Mouse (Mus musculus): ENCODE data around the gene Cbx8. TPM values are rescaled to one million over a fixed set of nuclear protein-coding genes. Genes with fewer than 3 reads are reported as not detected.

Gene Cbx8
- polyA plus RNA-seq, 1 experiment, result 4.7 TPM

DNA sequence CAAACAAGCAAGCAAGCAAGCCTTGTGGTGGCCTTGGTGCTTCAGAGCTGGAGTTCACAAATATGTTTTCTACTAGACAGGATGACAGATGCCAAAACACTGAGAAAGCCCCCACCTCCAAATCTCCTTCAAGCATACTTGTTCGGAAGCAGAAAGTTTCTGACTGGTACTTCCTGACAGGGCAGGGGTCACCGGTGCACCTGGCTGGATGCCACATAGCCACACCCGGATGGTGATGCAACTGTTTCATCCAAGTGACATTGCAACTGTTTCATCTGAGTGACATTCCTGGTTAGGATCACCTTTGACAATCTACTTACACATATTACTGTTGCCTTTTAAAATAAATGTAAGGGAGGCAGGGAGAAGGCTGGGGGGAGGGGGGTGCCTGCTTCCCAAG lies 43.6 kb downstream of the Cbx8 start:
- Histone ChIP-seq H3K27me3 (ENCODE audit: control insufficient read depth, insufficient read depth, low read length) (peaks cover 10% of the 10 kb centered on the region), H3K27ac (ENCODE audit: insufficient read depth, low read depth, low read length) (peak overlapping the region; percentile 30; the same call in 1 of the 2 replicates), H3K36me3 (ENCODE audit: control insufficient read depth, insufficient read depth, low read length) (peaks cover 6% of the 10 kb centered on the region), H3K4me1 (ENCODE audit: control insufficient read depth, insufficient read depth, insufficient read length, low read length) (peaks cover 19% of the 10 kb centered on the region), H3K4me3 (ENCODE audit: low read depth, low read length) (no peak overlapping the region)
- TF ChIP-seq CTCF (IDR thresholded peaks at IDR 0.05; ENCODE audit: extremely low read depth, insufficient read length, insufficient replicate concordance, low read depth, low read length) (no peak), POLR2A (IDR thresholded peaks at IDR 0.05; ENCODE audit: low read depth, low read length) (no peak)
- WGBS, result 17% methylated on average over 3 of the region's 3 CpGs

- Histone ChIP-seq H3K27ac (ENCODE audit: insufficient read depth, low read depth, low read length) (0 out of 2 replicates have a peak overlapping the region, but pooled peaks have one; percentile 23), H3K4me1 (ENCODE audit: control insufficient read depth, insufficient read depth, insufficient read length, low read length) (peaks cover 19% of the 10 kb centered on the region), H3K4me3 (ENCODE audit: low read depth, low read length) (no peak overlapping the region), H3K36me3 (ENCODE audit: control insufficient read depth, insufficient read depth, low read length) (peaks cover 14% of the 10 kb centered on the region), H3K27me3 (ENCODE audit: control insufficient read depth, insufficient read depth, low read length) (peaks cover 10% of the 10 kb centered on the region)
- TF ChIP-seq CTCF (IDR thresholded peaks at IDR 0.05; ENCODE audit: extremely low read depth, insufficient read length, insufficient replicate concordance, low read depth, low read length) (no peak), POLR2A (IDR thresholded peaks at IDR 0.05; ENCODE audit: low read depth, low read length) (peak; percentile 29; the same call in 1 of the 2 replicates)
- WGBS, result 47% methylated on average over 4 of the region's 4 CpGs
Observed at GRCm38 (mm10) chr11:118995448-118995847, 45.3 kb downstream of the Cbx8 start.

- Histone ChIP-seq H3K36me3 (ENCODE audit: control insufficient read depth, insufficient read depth, low read length) (peaks cover 18% of the 10 kb centered on the region), H3K27ac (ENCODE audit: insufficient read depth, low read depth, low read length) (peak overlapping the region; percentile 50), H3K4me3 (ENCODE audit: low read depth, low read length) (peak overlapping the region; percentile 54), H3K27me3 (ENCODE audit: control insufficient read depth, insufficient read depth, low read length) (no peaks in the 10 kb centered on the region), H3K4me1 (ENCODE audit: control insufficient read depth, insufficient read depth, insufficient read length, low read length) (peaks cover 11% of the 10 kb centered on the region; the same call in 1 of the 2 replicates)
- WGBS, result 75% methylated on average over 3 of the region's 3 CpGs
- TF ChIP-seq POLR2A (IDR thresholded peaks at IDR 0.05; ENCODE audit: low read depth, low read length) (peak; percentile 21; the same call in 1 of the 2 replicates), CTCF (IDR thresholded peaks at IDR 0.05; ENCODE audit: extremely low read depth, insufficient read length, insufficient replicate concordance, low read depth, low read length) (no peak)
Observed at GRCm38 (mm10) chr11:118992781-118993180, 48.0 kb downstream of the Cbx8 start.

DNA sequence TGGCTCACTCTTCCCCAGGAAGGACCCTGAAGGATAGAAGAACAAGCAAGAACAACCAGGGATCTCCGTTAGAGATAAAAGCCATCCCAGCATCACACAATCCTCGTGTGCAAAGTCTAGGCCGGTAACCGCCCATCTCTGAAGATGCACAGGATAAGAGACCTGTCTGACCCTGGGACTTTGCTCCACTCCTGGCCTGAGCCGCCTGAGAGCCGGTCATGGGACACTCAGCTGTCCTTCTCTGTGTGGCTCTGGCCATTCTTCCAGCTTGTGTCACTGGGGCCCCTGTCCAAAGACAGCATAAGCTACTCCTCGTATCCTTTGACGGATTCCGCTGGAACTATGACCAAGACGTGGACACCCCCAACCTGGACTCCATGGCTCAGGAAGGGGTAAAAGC lies 52.8 kb downstream of the Cbx8 start, which contains the start of gene Enpp7:
Gene Enpp7, plus strand, starts transcription at position 190 of the 400 bp plus-strand sequence.
- H3K27me3 ChIP-seq (ENCODE audit: control insufficient read depth, insufficient read depth, low read length), result no peaks in the 10 kb centered on the region
- H3K36me3 ChIP-seq (ENCODE audit: control insufficient read depth, insufficient read depth, low read length), result peaks cover 18% of the 10 kb centered on the region
- WGBS, result 68% methylated on average over 10 of the region's 10 CpGs
- peak within 1 kb of the TSS; percentile 74 for H3K27ac ChIP-seq (ENCODE audit: insufficient read depth, low read depth, low read length)
- peak within 1 kb of the TSS; percentile 52 for H3K4me3 ChIP-seq (ENCODE audit: low read depth, low read length)
- TF ChIP-seq CTCF (IDR thresholded peaks at IDR 0.05; ENCODE audit: extremely low read depth, insufficient read length, insufficient replicate concordance, low read depth, low read length), result no peak
- TF ChIP-seq POLR2A (IDR thresholded peaks at IDR 0.05; ENCODE audit: low read depth, low read length), result peak; percentile 63; the same call in 1 of the 2 replicates
- H3K4me1 ChIP-seq (ENCODE audit: control insufficient read depth, insufficient read depth, insufficient read length, low read length), result peaks cover 25% of the 10 kb centered on the region; the same call in 1 of the 2 replicates

Other genes starting within 250 kb of the Cbx8 start
- gene Rbfox3, start 129.4 kb downstream of the Cbx8 start, polyA plus RNA-seq (2012; rRNA removed), result 0.08 and 0.19 TPM in 2 replicates
- gene Enpp7, start 52.8 kb downstream of the Cbx8 start, polyA plus RNA-seq (2012; rRNA removed), result 10.8 and 2,214 TPM in 2 replicates
- 1.6 and 3.1 TPM in 2 replicates for gene Cbx2, start 18.0 kb downstream of the Cbx8 start, polyA plus RNA-seq (2012; rRNA removed)
- 4.2 and 7.6 TPM in 2 replicates for gene Cbx4, start 45.3 kb upstream of the Cbx8 start, polyA plus RNA-seq (2012; rRNA removed)
- gene Tbc1d16, start 187.5 kb upstream of the Cbx8 start, polyA plus RNA-seq (2012; rRNA removed), result 4.3 and 5.0 TPM in 2 replicates
- gene Ccdc40, start 187.6 kb upstream of the Cbx8 start, polyA plus RNA-seq (2012; rRNA removed), result 0.18 and 0.20 TPM in 2 replicates
- 35.8 TPM in 2 replicates for gene Gaa, start 226.9 kb upstream of the Cbx8 start, polyA plus RNA-seq (2012; rRNA removed)

Data from small intestine, adult 2 months (tissue).